Mouse (Mus musculus) spleen, adult 2 months (tissue): ENCODE data around the gene Chkb.

Experiments
- CTCF ChIP-seq: fragments of 200-500 bp; IDR thresholded peaks from 2 replicates; pipeline ENCODE4 v1.5.1; 2011; ENCODE audit warnings: mild to moderate bottlenecking, inconsistent platforms; ENCODE audit not compliant: insufficient read depth, insufficient read length, insufficient replicate concordance; ENCODE audit errors: extremely low read depth
- POLR2A ChIP-seq: fragments of 200-500 bp; IDR thresholded peaks from 2 replicates; pipeline ENCODE4 v1.6.1; 2011; ENCODE audit warnings: low read depth, low read length, inconsistent platforms

DNA sequence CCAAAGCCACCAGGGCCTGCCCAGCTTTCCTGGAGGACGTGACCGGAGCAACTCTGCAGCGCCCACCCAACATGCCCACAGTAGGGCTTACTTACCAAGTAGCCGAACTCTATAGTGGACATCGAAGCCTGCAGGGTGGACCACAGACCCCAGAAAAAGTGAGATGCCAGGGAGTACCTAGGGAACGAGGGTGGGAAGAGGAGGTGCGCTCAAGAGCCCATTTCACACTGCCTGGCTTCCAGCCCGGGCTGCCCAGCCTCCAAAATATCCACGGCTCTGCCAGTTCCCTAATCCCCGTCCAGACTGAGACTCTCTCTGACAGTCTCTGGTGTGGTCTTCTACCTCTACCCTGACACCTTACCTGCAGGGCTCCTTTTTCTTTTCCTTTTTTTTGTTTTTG is 3.0 kb downstream of the Chkb start:
- TF ChIP-seq CTCF (no peak), POLR2A (no peak)
